Mouse (Mus musculus) large intestine, adult 2 months (tissue): ENCODE results near the gene Wscd2. TPM values are rescaled to one million over a fixed set of nuclear protein-coding genes. Genes with fewer than 3 reads are reported as not detected.

Experiments used
- DNase-seq: peaks from one replicate; pipeline ENCODE4 v3.0.0-alpha.2; 2012; ENCODE audit warnings: low read depth, low spot score
- WGBS: fragments of 180-500 bp; shearing (Covaris S2); methylation state at CpG from one replicate; pipeline ENCODE4 v1.1.7; 2018; 5-methylcytosine and 5-hydroxymethylcytosine counted together
- polyA plus RNA-seq: library from polyadenylated mRNA; depleted of rRNA; stranded (reverse); fragments of >200 nt; gene quantifications from 2 replicates; pipeline ENCODE4 v1.2.3, GENCODE M21; 2012

Wscd2 gene
- polyA plus RNA-seq, 1 experiment: 6.9 TPM

- DNase-seq: no peak
- WGBS: 21% methylated on average over 6 of the region's 6 CpGs
Observed at GRCm38 (mm10) chr5:113476816-113477215, 13.3 kb upstream of the Wscd2 start.

GRCm38 (mm10) chr5:113479075-113479474 lies 11.1 kb upstream of the Wscd2 start:
- DNase-seq: no peak
- 83% methylated on average over 5 of the region's 5 CpGs for WGBS

- DNase-seq: no peak
- WGBS: 55% methylated on average over 5 of the region's 5 CpGs
Observed at GRCm38 (mm10) chr5:113480451-113480850, 9.7 kb upstream of the Wscd2 start.

- no peak for DNase-seq
- 73% methylated on average over 11 of the region's 11 CpGs for WGBS
Observed at GRCm38 (mm10) chr5:113485584-113486162, 4.5 kb upstream of the Wscd2 start.

GRCm38 (mm10) chr5:113487879-113488278 lies 2.3 kb upstream of the Wscd2 start:
- DNase-seq: no peak
- WGBS: 62% methylated on average over 8 of the region's 8 CpGs

GRCm38 (mm10) chr5:113489617-113490016 lies 516 bp upstream of the Wscd2 start:
- WGBS: 85% methylated on average over 9 of the region's 9 CpGs
- no peak for DNase-seq

- WGBS: 3% methylated on average over 63 of the region's 63 CpGs
- DNase-seq: no peak
Observed at GRCm38 (mm10) chr5:113490467-113491260, 531 bp downstream of the Wscd2 start.

GRCm38 (mm10) chr5:113491552-113491951 lies 1.4 kb downstream of the Wscd2 start:
- WGBS: 45% methylated on average over 4 of the region's 4 CpGs
- DNase-seq: no peak

- 65% methylated on average over 3 of the region's 3 CpGs for WGBS
- no peak for DNase-seq
Observed at GRCm38 (mm10) chr5:113491988-113492387, 1.9 kb downstream of the Wscd2 start.

- WGBS: 35% methylated on average over 7 of the region's 7 CpGs
- DNase-seq: no peak
Observed at GRCm38 (mm10) chr5:113492417-113493035, 2.4 kb downstream of the Wscd2 start.

- no peak for DNase-seq
- 52% methylated on average over 8 of the region's 8 CpGs for WGBS
Observed at GRCm38 (mm10) chr5:113493997-113494396, 3.9 kb downstream of the Wscd2 start.

- DNase-seq: no peak
- WGBS: 66% methylated on average over 3 of the region's 3 CpGs
Observed at GRCm38 (mm10) chr5:113496926-113497325, 6.8 kb downstream of the Wscd2 start.

GRCm38 (mm10) chr5:113499421-113499820 lies 9.3 kb downstream of the Wscd2 start:
- 85% methylated on average over 11 of the region's 11 CpGs for WGBS
- DNase-seq: no peak

- DNase-seq: no peak
- WGBS: 38% methylated on average over 10 of the region's 10 CpGs
Observed at GRCm38 (mm10) chr5:113503276-113503675, 13.1 kb downstream of the Wscd2 start.

GRCm38 (mm10) chr5:113504654-113505053 lies 14.5 kb downstream of the Wscd2 start:
- 29% methylated on average over 4 of the region's 4 CpGs for WGBS
- no peak for DNase-seq

GRCm38 (mm10) chr5:113506065-113506464 lies 15.9 kb downstream of the Wscd2 start:
- no peak for DNase-seq
- WGBS: 41% methylated on average over 6 of the region's 6 CpGs

GRCm38 (mm10) chr5:113506779-113507178 lies 16.6 kb downstream of the Wscd2 start:
- 81% methylated on average over 5 of the region's 5 CpGs for WGBS
- DNase-seq: no peak

GRCm38 (mm10) chr5:113509167-113509566 lies 19.0 kb downstream of the Wscd2 start:
- WGBS: 83% methylated on average over 4 of the region's 4 CpGs
- no peak for DNase-seq

GRCm38 (mm10) chr5:113513640-113514039 lies 23.5 kb downstream of the Wscd2 start:
- DNase-seq: no peak
- 63% methylated on average over 8 of the region's 8 CpGs for WGBS

GRCm38 (mm10) chr5:113514062-113514461 lies 23.9 kb downstream of the Wscd2 start:
- no peak for DNase-seq
- 47% methylated on average over 6 of the region's 6 CpGs for WGBS
